Mouse (Mus musculus) limb, embryonic 15.5 days (tissue): Measurements from ENCODE around the gene Gm20822. TPM values are rescaled to one million over a fixed set of nuclear protein-coding genes. Genes with fewer than 3 reads are reported as not detected.
"Not testable (repeated sequence)": the region's sequence is repeated elsewhere in the genome, so short reads cannot be mapped to it uniquely, and the experiment has no call there.

Experiments
- ATAC-seq: fragments of 200-750 bp; cut with Nextera tagmentation; 2 replicates; pipeline ENCODE4 v1.8.0; 2017; ENCODE audit warnings: low read depth, moderate TSS enrichment; ENCODE audit not compliant: insufficient number of reproducible peaks, low FRiP score, low TSS enrichment
- H3K27ac ChIP-seq: fragments of 300-500 bp; sonication (generic); 2 replicates; pipeline ENCODE4 v1.5.1; 2015; ENCODE audit warnings: moderate library complexity, mild to moderate bottlenecking, inconsistent platforms
- H3K27me3 ChIP-seq: fragments of 300-500 bp; sonication (generic); 2 replicates; pipeline ENCODE4 v1.6.1; 2015; ENCODE audit warnings: inconsistent platforms
- H3K36me3 ChIP-seq: fragments of 300-500 bp; sonication (generic); 2 replicates; pipeline ENCODE4 v1.6.1; 2015; ENCODE audit warnings: inconsistent platforms
- H3K4me1 ChIP-seq: fragments of 300-500 bp; sonication (generic); 2 replicates; pipeline ENCODE4 v1.6.1; 2015; ENCODE audit warnings: inconsistent platforms
- H3K4me2 ChIP-seq: fragments of 300-500 bp; sonication (generic); 2 replicates; pipeline ENCODE4 v1.6.1; 2015; ENCODE audit warnings: mild to moderate bottlenecking, inconsistent platforms
- H3K4me3 ChIP-seq: fragments of 300-500 bp; sonication (generic); 2 replicates; pipeline ENCODE4 v1.5.1; 2015; ENCODE audit warnings: mild to moderate bottlenecking, inconsistent platforms
- H3K9ac ChIP-seq: fragments of 300-500 bp; sonication (generic); 2 replicates; pipeline ENCODE4 v1.6.1; 2015; ENCODE audit warnings: inconsistent platforms
- H3K9me3 ChIP-seq: fragments of 300-500 bp; sonication (generic); 2 replicates; pipeline ENCODE4 v1.6.1; 2016; ENCODE audit warnings: inconsistent platforms
- WGBS: fragments of 180-500 bp; shearing (Covaris S2); methylation state at CpG from one replicate; pipeline ENCODE4 v1.1.7; 2015; 5-methylcytosine and 5-hydroxymethylcytosine counted together
- polyA plus RNA-seq: library from polyadenylated mRNA; unstranded; fragments of >200 nt; fragmentation: Nextera tagmentation; extraction: Ambion mirVana; gene quantifications from 2 replicates; pipeline ENCODE4 v1.2.1, GENCODE M21; 2015

The Gm20822 gene
- polyA plus RNA-seq: not detected in 2 replicates

DNA sequence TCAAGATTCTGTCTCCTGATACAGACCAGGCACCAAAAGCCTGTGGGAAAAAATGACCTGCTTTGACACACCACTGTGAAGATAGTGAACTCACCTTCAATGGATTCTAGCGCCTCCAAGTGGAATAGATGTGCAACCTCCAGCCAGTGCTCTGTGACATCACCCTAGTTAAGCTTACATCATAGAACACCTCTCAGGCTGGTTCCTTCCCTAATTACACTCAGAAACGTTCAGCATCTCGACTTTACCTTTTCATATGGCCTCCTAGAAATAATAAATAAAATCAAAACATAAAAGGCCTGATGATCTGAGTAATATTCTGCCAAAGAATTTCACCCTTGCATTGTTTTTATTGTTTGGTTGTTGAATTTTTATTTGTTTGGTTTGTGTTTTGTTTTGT, at the start of gene Gm20822:
Gene Gm20822, minus strand, starts transcription at position 101 of the 400 bp plus-strand sequence.
- no CpG with 5 or more reads among the region's 3 CpGs for WGBS
- H3K4me3 ChIP-seq, H3K36me3 ChIP-seq, H3K9me3 ChIP-seq, ATAC-seq, H3K9ac ChIP-seq, H3K27ac ChIP-seq, H3K27me3 ChIP-seq, H3K4me2 ChIP-seq, H3K4me1 ChIP-seq: not testable (repeated sequence)
